Mouse (Mus musculus): Measurements from ENCODE around the gene Mrgprd. TPM values are rescaled to one million over a fixed set of nuclear protein-coding genes. Genes with fewer than 3 reads are reported as not detected.

Gene Mrgprd
- polyA plus RNA-seq, 2 experiments from 2014 or later, result 0.09 TPM; not detected in 1

Other genes with a start within 250 kb of the Mrgprd start
- not detected for gene 1810010D01Rik, start 106.7 kb upstream of the Mrgprd start, polyA plus RNA-seq (2017; shearing (Covaris generic))
- gene Tpcn2, start 30.8 kb upstream of the Mrgprd start, polyA plus RNA-seq (2017; shearing (Covaris generic)), result 10 to 100 TPM in 1 of 2 experiments, 1 to 10 TPM in 1; 6.1 to 13.6 TPM
- not detected for gene Mrgprf, start 14.0 kb upstream of the Mrgprd start, polyA plus RNA-seq (2017; shearing (Covaris generic))